Mouse (Mus musculus) lung, adult 2 months (tissue): Measurements from ENCODE around the gene Pank2. TPM values are rescaled to one million over a fixed set of nuclear protein-coding genes. Genes with fewer than 3 reads are reported as not detected.

ENCODE experiments used
- DNase-seq: peaks from one replicate; pipeline ENCODE4 v3.0.0; 2022
- H3K4me1 ChIP-seq: fragments of 200-500 bp; 2 replicates; pipeline ENCODE4 v1.6.1; 2011; ENCODE audit warnings: low read length; ENCODE audit not compliant: control insufficient read depth, insufficient read depth
- H3K4me3 ChIP-seq: fragments of 200-500 bp; replicated peaks from 2 replicates; pipeline ENCODE3; 2011; ENCODE audit warnings: low read depth, mild to moderate bottlenecking, control low read depth, low read length; ENCODE audit errors: extremely low read depth
- CTCF ChIP-seq: fragments of 200-500 bp; IDR thresholded peaks from 2 replicates; pipeline ENCODE4 v1.5.1; 2011; ENCODE audit warnings: mild to moderate bottlenecking, low read length, control low read depth; ENCODE audit not compliant: insufficient read depth
- POLR2A ChIP-seq: fragments of 200-500 bp; IDR thresholded peaks from 2 replicates; pipeline ENCODE4 v1.6.1; 2011; ENCODE audit warnings: low read depth, mild to moderate bottlenecking, control low read depth, low read length, borderline replicate concordance; ENCODE audit errors: extremely low read depth
- WGBS: fragments of 180-500 bp; shearing (Covaris S2); methylation state at CpG from one replicate; pipeline ENCODE4 v1.1.7; 2018; 5-methylcytosine and 5-hydroxymethylcytosine counted together
- polyA plus RNA-seq: library from polyadenylated mRNA; depleted of rRNA; stranded (reverse); fragments of >200 nt; gene quantifications from 2 replicates; pipeline ENCODE4 v1.2.3, GENCODE M21; 2012

Pank2 gene
- polyA plus RNA-seq, 1 experiment: 16.1 TPM

DNA sequence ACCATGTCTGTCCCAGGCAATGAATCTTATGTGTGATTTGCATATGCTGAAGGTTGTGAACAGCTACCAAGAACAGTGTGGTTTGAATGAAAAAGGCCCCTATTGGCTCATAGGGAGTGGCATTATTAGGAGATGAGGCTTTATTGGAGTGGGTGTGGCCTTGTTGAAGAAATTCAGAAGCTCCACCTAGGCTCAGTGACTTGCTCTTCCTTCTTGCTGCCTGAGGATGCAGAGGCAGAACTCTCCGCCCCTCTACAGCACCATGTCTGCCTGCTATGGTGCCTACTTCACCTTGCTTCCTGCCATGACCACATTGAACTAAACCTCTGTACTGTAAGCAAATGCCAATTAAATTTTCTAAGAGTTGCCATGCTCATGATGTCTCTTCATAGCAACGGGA, 29.7 kb upstream of the Pank2 start:
- DNase-seq: no peak
- H3K4me3 ChIP-seq: no peak overlapping the region
- 88% methylated on average over 2 of the region's 2 CpGs for WGBS
- H3K4me1 ChIP-seq: peaks cover 10% of the 10 kb centered on the region
- no peak for TF ChIP-seq POLR2A
- no peak for TF ChIP-seq CTCF

DNA sequence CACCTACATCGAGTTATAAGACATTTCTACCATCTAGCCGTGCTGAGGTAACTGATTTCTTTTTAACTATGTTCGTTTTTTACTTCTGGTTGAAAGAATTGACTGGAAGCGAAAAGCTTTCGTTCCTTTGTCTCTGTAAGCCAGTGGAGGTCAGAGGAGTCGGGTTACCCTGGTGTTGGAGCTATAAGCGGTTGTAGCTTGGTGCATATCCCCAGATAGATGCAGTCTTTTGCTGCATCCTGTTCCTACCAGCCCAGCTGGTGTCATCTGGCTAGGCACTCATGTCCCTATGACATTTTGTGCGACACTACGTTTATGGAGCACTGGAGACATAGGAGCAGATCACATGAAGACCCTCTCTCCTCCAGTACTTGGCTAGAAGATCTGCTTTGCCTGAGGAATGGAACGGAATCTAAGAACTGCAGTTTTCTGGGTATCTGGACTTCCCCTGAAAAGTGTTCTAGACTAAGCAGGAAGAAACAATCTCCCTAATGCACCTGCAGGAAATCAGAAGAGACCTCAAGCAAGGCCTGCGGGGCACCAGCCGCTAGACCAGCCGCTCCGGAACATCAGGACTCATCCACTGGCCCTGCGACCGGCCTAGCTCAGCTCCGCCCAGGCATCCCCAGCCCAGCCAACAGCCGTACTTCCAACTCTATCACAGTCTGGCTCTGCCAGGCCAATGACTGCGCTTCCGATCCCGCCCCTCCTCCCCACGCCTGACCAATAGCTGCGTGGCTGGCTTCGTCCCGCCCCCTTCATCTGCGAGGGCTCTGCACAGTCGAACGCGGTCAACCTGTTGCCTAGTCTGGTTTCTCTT, 28.8 kb upstream of the Pank2 start, which contains the start of gene Mavs:
TSS of gene Mavs (plus strand) at position 757 of the 820 bp plus-strand sequence.
- peaks cover 10% of the 10 kb centered on the region for H3K4me1 ChIP-seq
- peak within 1 kb of the TSS; percentile 80 for H3K4me3 ChIP-seq
- DNase-seq: peak; percentile 91
- 15% methylated on average over 29 of the region's 29 CpGs for WGBS
- TF ChIP-seq CTCF (no peak), POLR2A (peak; percentile 85; the same call in 1 of the 2 replicates)

DNA sequence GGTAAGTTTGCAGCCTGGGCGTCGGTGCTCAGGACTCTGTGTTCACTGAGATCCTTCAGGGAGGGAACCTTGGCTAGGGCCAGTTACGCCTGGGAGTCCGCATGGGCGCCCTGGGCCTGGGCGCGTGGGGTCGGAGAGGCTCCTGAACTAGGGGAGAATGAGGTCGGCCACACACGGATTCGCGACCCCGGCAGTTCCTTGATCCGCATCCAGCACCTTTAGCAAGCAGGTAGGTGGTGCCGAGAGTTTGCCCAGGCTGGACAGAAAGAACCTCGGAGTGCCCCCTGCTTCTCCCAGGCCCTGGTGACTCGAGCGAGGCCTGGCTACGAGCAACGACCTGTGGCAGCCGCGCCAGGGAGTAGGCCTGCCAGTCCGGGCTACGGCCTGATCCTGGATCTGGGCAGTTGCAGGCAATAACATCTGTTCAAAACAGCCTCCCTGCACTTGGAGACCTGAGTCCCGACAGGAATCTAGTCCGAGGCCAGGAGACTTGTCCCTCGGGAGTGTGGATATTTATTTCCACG, 28.1 kb upstream of the Pank2 start:
- DNase-seq: no peak

DNA sequence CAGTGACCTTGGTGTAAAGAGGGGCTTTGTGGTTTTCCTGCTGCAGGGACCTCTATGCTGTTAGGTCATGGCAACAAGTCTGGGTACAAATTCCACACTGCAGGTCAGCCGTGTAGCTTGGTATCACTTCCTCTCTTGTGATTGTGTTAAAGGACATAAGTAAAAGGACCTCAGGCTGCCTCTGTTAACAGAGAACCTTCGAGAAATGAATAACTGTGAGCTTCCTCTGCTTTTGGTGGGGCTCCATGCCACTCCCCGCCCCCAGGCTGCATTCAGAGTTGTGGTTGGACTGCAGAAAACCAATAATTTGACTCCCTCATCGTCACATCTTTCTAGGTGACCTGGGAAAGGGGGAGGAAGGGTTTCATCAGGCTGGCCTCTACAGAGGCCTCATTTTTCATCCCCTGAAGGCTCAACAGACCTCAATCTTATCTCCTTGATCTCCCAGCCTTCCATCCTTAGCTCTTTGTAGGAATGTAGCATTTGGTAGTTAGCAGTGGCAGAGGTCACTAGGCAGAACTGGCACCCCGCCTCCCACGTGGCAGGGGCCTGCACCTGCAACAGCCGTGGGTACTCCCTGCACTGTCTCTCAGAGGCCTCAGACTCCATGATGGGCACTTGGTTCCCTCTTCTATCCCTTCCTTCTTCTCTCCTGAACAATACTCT, 27.2 kb upstream of the Pank2 start:
- Histone ChIP-seq H3K4me1 (peaks cover 10% of the 10 kb centered on the region), H3K4me3 (peak overlapping the region; percentile 19)
- 55% methylated on average over 7 of the region's 7 CpGs for WGBS
- TF ChIP-seq CTCF (no peak), POLR2A (no peak)
- no peak for DNase-seq

More for the DNA sequence above, 28.1 kb upstream of the Pank2 start:
- Histone ChIP-seq H3K4me3 (peak overlapping the region; percentile 80), H3K4me1 (peaks cover 10% of the 10 kb centered on the region)
- TF ChIP-seq POLR2A (no peak), CTCF (no peak)
- WGBS: 3% methylated on average over 28 of the region's 28 CpGs

DNA sequence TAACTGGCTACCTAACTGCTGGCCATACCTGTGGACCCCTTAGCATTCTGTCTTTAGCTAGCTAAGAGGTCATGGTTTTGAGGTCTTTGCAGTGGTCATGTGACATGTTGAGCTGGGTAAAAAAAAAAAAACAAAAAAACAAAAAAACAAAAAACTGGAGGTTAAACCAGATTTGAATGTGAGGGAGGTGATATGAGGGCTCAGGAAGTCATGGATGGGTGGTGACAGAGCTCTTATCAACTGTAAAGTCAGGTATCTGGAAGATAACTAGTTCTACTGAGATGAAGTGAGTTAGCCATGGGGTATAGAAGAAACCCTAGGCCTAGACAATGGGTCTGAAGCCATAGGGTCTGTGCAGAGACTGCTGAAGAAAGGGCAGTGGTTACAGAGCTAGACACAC, 20.1 kb upstream of the Pank2 start:
- DNase-seq: no peak
- Histone ChIP-seq H3K4me3 (no peak overlapping the region), H3K4me1 (no peaks in the 10 kb centered on the region)
- TF ChIP-seq POLR2A: no peak

DNA sequence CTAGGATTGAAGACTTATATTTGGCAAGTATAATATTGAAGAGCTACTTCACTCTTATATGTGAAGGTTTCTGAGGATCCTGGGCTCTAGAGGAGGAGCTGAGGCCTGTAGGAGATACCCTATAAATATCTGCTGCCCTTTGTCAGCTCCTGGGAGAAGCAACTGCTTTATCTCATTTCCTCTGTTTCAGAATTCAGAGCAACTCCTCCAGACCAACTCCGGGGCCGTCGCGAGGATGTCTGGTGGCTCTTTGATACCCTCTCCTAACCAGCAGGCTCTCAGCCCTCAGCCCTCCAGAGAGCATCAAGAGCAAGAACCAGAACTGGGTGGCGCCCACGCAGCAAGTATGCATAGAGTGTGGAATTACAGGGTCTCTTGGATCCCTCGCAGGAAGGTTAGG, 19.4 kb upstream of the Pank2 start:
- no peak for DNase-seq
- WGBS: 74% methylated on average over 7 of the region's 7 CpGs
- no peak overlapping the region for H3K4me3 ChIP-seq
- no peak for TF ChIP-seq POLR2A
- no peak for TF ChIP-seq CTCF
- H3K4me1 ChIP-seq: no peaks in the 10 kb centered on the region

DNA sequence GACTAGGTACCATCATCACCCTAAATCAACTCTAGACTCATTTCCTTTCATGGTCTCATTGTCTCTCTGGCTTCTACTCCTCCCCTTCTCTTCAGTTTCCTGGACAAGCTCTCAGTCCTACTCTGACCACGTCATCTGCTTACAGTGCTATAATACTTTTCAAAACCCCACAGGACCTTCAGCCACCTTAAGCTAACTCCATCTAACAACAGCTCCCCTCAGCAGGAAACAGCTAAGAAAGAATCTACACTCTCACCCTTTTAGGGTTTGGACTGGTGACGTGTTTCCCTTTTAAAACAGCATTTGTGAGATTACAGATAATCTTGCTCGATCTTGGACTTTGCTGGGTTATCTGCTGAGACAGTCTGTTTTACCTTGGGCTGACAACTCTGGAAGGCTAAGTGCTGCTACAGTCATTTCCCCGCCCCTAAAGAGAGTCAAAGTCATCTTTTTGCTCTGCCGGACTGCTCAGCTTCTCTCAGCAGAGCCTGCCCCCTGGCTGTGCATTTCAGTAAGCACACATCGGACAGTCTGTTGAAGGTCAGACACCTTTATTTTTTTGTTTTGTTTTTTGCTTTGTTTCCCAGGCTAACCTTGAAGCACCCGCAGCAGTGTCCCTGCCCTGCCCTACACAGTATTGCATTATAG, 8.5 kb upstream of the Pank2 start:
- peak; percentile 43 for DNase-seq
- H3K4me3 ChIP-seq: no peak overlapping the region
- 0 out of 2 replicates have a peak, but pooled peaks cover 4% of the 10 kb centered on the region for H3K4me1 ChIP-seq
- 9% methylated on average over 7 of the region's 7 CpGs for WGBS
- TF ChIP-seq CTCF (peak; percentile 86), POLR2A (no peak)

DNA sequence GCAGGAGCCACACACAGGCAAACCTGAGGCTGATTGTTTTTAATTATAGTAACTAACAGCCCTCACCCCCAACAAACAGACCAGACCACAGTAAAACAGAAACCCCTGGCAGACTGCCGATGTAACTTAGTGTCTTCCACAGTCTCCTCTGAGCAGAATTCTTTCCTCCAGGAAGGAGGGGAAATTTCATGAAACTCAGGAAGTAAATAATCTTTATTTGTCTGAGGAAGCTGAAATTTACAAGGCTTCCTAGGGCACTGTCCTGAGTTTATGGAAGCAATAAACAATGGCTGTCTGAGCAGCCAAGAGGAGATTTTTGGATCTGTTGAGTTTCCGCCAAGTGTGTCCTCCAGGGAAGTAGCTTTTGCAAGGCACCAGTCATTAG, 8.0 kb upstream of the Pank2 start:
- 0 out of 2 replicates have a peak, but pooled peaks cover 4% of the 10 kb centered on the region for H3K4me1 ChIP-seq
- H3K4me3 ChIP-seq: no peak overlapping the region
- DNase-seq: no peak
- 31% methylated on average over 2 of the region's 2 CpGs for WGBS
- TF ChIP-seq POLR2A: no peak
- TF ChIP-seq CTCF: no peak

DNA sequence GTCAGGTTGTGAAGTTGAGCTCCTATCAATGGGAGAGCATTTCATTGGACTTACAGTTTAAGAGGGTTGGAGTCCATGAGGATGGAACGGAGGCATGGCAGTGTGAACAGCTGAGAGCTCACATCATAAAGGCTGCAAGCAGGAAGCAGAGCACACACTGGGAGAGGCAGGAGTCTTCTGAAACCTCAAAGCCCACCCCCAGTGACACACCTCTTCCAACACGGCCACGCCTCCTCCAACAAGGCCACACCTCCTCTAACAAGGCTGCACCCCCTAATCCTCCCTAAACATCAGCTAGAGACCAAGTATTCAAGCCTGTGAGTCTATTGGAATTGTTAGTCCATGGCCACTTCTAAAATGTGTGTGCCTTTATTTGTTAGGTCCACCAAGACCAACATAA, 6.6 kb upstream of the Pank2 start:
- TF ChIP-seq CTCF (no peak), POLR2A (no peak)
- no peak for DNase-seq
- H3K4me3 ChIP-seq: no peak overlapping the region
- WGBS: 67% methylated on average over 3 of the region's 3 CpGs
- H3K4me1 ChIP-seq: 0 out of 2 replicates have a peak, but pooled peaks cover 4% of the 10 kb centered on the region
